Mouse (Mus musculus) heart, embryonic 14.5 days (tissue): ENCODE measurements around the gene Lrp10. TPM values are rescaled to one million over a fixed set of nuclear protein-coding genes. Genes with fewer than 3 reads are reported as not detected.

Source experiments
- ATAC-seq: fragments of 200-750 bp; cut with Nextera tagmentation; 2 replicates; pipeline ENCODE4 v1.8.0; 2017; ENCODE audit warnings: low read depth, moderate TSS enrichment; ENCODE audit not compliant: insufficient number of reproducible peaks, insufficient read depth, low FRiP score
- H3K27ac ChIP-seq, 2 experiments: fragments of 200-500 bp in 1 of 2; fragments of 300-500 bp in 1 of 2; sonication (generic) in 1 of 2; replicated peaks in 1 of 2; 2 replicates each; pipeline ENCODE4 v1.5.1; 2012 to 2014; ENCODE audit warnings: low read depth in 2 of 2, low read length in 2 of 2, control low read depth in 1 of 2, mild to moderate bottlenecking in 1 of 2, mixed read lengths in 1 of 2; ENCODE audit not compliant: control insufficient read depth in 1 of 2, insufficient read depth in 1 of 2
- H3K27me3 ChIP-seq: fragments of 300-500 bp; sonication (generic); 2 replicates; pipeline ENCODE4 v1.6.1; 2014; ENCODE audit warnings: mild to moderate bottlenecking, low read length, control low read depth; ENCODE audit not compliant: control insufficient read depth, insufficient read depth
- H3K36me3 ChIP-seq: fragments of 300-500 bp; sonication (generic); 2 replicates; pipeline ENCODE4 v1.6.1; 2014; ENCODE audit warnings: mild to moderate bottlenecking, control low read depth, low read length, mixed read lengths; ENCODE audit not compliant: control insufficient read depth, insufficient read depth
- H3K4me1 ChIP-seq, 2 experiments: fragments of 200-500 bp in 1 of 2; fragments of 300-500 bp in 1 of 2; sonication (generic) in 1 of 2; 2 replicates each; pipeline ENCODE4 v1.6.1; 2012 to 2014; ENCODE audit warnings: low read length in 2 of 2, control low read depth in 1 of 2, mixed read lengths in 1 of 2; ENCODE audit not compliant: control insufficient read depth in 2 of 2, insufficient read depth in 2 of 2
- H3K4me2 ChIP-seq: fragments of 300-500 bp; sonication (generic); 2 replicates; pipeline ENCODE4 v1.6.1; 2014; ENCODE audit warnings: mild to moderate bottlenecking, low read length
- H3K4me3 ChIP-seq, 2 experiments: fragments of 200-500 bp in 1 of 2; fragments of 300-500 bp in 1 of 2; sonication (generic) in 1 of 2; 2 replicates each; pipeline ENCODE4 v1.5.1; 2012 to 2014; ENCODE audit warnings: low read length in 2 of 2, mild to moderate bottlenecking in 2 of 2, control low read depth in 1 of 2, low read depth in 1 of 2, moderate library complexity in 1 of 2; ENCODE audit not compliant: control insufficient read depth in 1 of 2, insufficient read depth in 1 of 2
- H3K9ac ChIP-seq: fragments of 300-500 bp; sonication (generic); 2 replicates; pipeline ENCODE4 v1.6.1; 2014; ENCODE audit warnings: mild to moderate bottlenecking, low read length
- H3K9me3 ChIP-seq: fragments of 300-500 bp; sonication (generic); 2 replicates; pipeline ENCODE4 v1.6.1; 2016; ENCODE audit warnings: low read length, control low read depth; ENCODE audit not compliant: control insufficient read depth
- WGBS: fragments of 180-500 bp; shearing (Covaris S2); extraction: QIAGEN DNeasy Blood & Tissue Kit; methylation state at CpG from one replicate; pipeline ENCODE4 v1.1.7; 2014; 5-methylcytosine and 5-hydroxymethylcytosine counted together
- polyA plus RNA-seq: library from polyadenylated mRNA; unstranded; fragments of >200 nt; fragmentation: Nextera tagmentation; extraction: Ambion mirVana; gene quantifications from 2 replicates; pipeline ENCODE4 v1.2.1, GENCODE M21; 2014

Gene Lrp10
- polyA plus RNA-seq, 1 experiment from 2014 or later, result 47.8 TPM

DNA sequence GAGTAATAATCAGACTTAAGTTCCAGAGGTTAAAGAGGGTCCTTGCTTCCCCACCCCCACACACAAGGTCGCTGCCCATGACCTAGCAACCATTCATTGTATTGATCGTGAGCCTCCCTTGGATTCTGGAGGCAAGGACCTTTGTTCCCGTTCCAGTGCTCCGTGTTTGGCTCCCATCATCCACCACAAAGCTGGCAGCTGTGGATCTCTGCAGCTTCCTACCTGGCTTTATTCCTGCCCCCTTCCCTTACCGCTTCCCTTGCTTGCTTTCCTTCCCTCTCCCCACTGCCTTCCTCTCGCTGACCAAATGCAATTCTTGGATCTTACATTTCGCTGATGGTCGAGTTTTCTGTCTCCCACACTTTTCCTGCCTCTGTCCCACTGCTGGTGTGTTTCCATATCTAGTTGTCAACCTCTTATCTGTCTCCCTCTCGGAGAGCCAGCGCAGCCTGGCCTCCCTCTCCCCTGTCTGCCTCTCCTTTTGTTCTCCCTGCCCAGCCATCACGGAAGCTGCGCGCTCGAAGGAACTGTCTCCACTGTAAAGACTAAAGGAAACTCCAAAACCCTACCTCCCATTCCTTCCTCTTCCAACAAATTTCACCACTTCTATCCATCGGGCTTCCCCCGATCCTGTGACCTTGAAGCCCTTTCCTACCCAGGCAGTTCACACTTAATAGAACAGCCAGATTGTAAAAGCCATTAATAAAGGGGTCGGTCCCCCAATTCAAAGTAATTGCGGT is 33.4 kb upstream of the Lrp10 start:
- no peaks in the 10 kb centered on the region for H3K27me3 ChIP-seq
- peaks cover 27 to 51% of the 10 kb centered on the region in 2 experiments for H3K4me1 ChIP-seq
- WGBS, result 2% methylated on average over 18 of the region's 18 CpGs
- peak overlapping the region; percentile 76 for H3K4me2 ChIP-seq
- H3K9ac ChIP-seq, result peak overlapping the region; percentile 100
- peak overlapping the region; percentile 85 to 90 for H3K4me3 ChIP-seq
- H3K36me3 ChIP-seq, result peaks cover 15% of the 10 kb centered on the region
- H3K27ac ChIP-seq, result peak overlapping the region; percentile 92 to 94
- ATAC-seq, result no peak
- H3K9me3 ChIP-seq, result no peaks in the 10 kb centered on the region

GRCm38 (mm10) chr14:54431334-54432077 is 32.4 kb upstream of the Lrp10 start, which contains the start of gene Mmp14:
Mmp14 (plus strand) TSS chr14:54431612.
- peak within 1 kb of the TSS; percentile 92 to 94 for H3K27ac ChIP-seq

GRCm38 (mm10) chr14:54432078-54432836 is 31.7 kb upstream of the Lrp10 start:
- H3K27ac ChIP-seq, result peak overlapping the region; percentile 92 to 94
- H3K36me3 ChIP-seq, result peaks cover 32% of the 10 kb centered on the region
- H3K9ac ChIP-seq, result peak overlapping the region; percentile 100
- H3K4me2 ChIP-seq, result peak overlapping the region; percentile 76
- peak overlapping the region; percentile 85 to 90 for H3K4me3 ChIP-seq
- no peaks in the 10 kb centered on the region for H3K9me3 ChIP-seq
- peaks cover 27 to 44% of the 10 kb centered on the region in 2 experiments for H3K4me1 ChIP-seq
- H3K27me3 ChIP-seq, result no peaks in the 10 kb centered on the region
- peak; percentile 19; the same call in 1 of the 2 replicates for ATAC-seq
- WGBS, result 2% methylated on average over 54 of the region's 54 CpGs

More at GRCm38 (mm10) chr14:54431334-54432077, 32.4 kb upstream of the Lrp10 start, which contains the start of gene Mmp14:
- Histone ChIP-seq H3K4me1 (peaks cover 27 to 44% of the 10 kb centered on the region in 2 experiments), H3K27me3 (no peaks in the 10 kb centered on the region), H3K4me3 (peak within 1 kb of the TSS; percentile 85 to 90), H3K9ac (peak within 1 kb of the TSS; percentile 100), H3K9me3 (no peaks in the 10 kb centered on the region), H3K4me2 (peak within 1 kb of the TSS; percentile 76), H3K36me3 (peaks cover 24% of the 10 kb centered on the region)
- peak; percentile 40; the same call in 1 of the 2 replicates for ATAC-seq
- under 1% methylated on average over 48 of the region's 49 CpGs for WGBS

- H3K27ac ChIP-seq, result peak overlapping the region; percentile 92 to 94
- H3K36me3 ChIP-seq, result peaks cover 41% of the 10 kb centered on the region
- H3K4me3 ChIP-seq, result peak overlapping the region; percentile 85 to 90
- H3K9me3 ChIP-seq, result no peaks in the 10 kb centered on the region
- H3K4me1 ChIP-seq, result peaks cover 27 to 44% of the 10 kb centered on the region in 2 experiments
- no peaks in the 10 kb centered on the region for H3K27me3 ChIP-seq
- peak overlapping the region; percentile 76 for H3K4me2 ChIP-seq
- no peak for ATAC-seq
- peak overlapping the region; percentile 100 for H3K9ac ChIP-seq
- 38% methylated on average over 17 of the region's 17 CpGs for WGBS
Observed at GRCm38 (mm10) chr14:54432837-54433830, 30.8 kb upstream of the Lrp10 start.

GRCm38 (mm10) chr14:54433941-54434531 is 29.9 kb upstream of the Lrp10 start:
- peak overlapping the region; percentile 76 for H3K4me2 ChIP-seq
- H3K27ac ChIP-seq, result no peak overlapping the region; a peak in 1 of 4 replicates
- H3K36me3 ChIP-seq, result peaks cover 44% of the 10 kb centered on the region
- H3K4me1 ChIP-seq, result peaks cover 27 to 44% of the 10 kb centered on the region in 2 experiments
- peak overlapping the region; percentile 85 to 90 for H3K4me3 ChIP-seq
- H3K9me3 ChIP-seq, result no peaks in the 10 kb centered on the region
- H3K9ac ChIP-seq, result peak overlapping the region; percentile 100
- no peaks in the 10 kb centered on the region for H3K27me3 ChIP-seq
- 61% methylated on average over 12 of the region's 12 CpGs for WGBS
- ATAC-seq, result no peak

GRCm38 (mm10) chr14:54435194-54435918 is 28.6 kb upstream of the Lrp10 start:
- Histone ChIP-seq H3K9me3 (no peaks in the 10 kb centered on the region), H3K4me3 (no peak overlapping the region), H3K27me3 (no peaks in the 10 kb centered on the region), H3K4me2 (no peak overlapping the region), H3K36me3 (peaks cover 53% of the 10 kb centered on the region), H3K4me1 (peaks cover 20 to 31% of the 10 kb centered on the region in 2 experiments), H3K9ac (no peak overlapping the region), H3K27ac (0 out of 4 replicates have a peak overlapping the region, but pooled peaks of 1 of the 2 experiments have one; percentile 28)
- 70% methylated on average over 11 of the region's 11 CpGs for WGBS
- no peak for ATAC-seq
